Mouse (Mus musculus): ENCODE data around the gene Chsy1.

Chsy1 gene

DNA sequence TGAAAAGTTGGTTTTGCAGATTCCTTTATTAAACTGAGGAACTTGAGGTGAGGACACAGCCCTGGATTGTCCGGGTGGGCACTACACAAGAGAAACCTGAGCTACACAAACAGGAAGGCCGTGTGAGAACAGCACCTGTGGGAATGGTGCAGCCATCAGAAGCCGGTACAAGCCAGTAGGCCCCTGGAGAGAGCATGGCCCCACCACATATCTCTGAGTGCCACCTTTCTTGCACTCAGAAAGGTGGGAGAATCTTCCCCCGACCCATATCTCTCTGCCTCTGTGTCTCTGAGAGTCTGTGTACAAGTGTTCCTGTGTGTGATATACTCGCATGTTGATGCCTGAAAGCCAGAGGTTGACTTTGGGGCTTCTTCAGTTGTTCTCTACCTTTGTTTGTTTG, 29.6 kb downstream of the Chsy1 start:
- no peak for DNase-seq (ENCODE audit: extremely low spot score, low spot score)

DNA sequence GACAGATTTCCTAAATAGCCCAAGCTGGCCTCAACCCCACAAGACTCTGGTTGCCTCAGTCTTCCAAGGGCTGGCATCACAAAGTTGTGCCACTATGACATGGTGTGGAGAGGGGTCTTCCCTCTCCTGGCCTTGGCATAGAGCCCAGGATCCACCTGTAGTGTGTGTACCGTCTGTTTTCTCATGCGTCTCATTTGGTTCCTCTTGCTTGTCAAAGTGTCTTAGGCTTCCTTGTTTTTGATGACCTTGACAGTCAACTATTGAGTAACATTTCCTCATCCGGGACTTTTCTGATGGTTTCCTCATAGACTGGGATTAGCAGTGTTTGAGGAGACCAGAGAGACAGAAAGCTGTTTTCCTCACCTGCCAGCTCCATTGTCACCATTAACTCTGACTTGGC, 30.8 kb downstream of the Chsy1 start:
- DNase-seq (ENCODE audit: extremely low spot score, low spot score): no peak

DNA sequence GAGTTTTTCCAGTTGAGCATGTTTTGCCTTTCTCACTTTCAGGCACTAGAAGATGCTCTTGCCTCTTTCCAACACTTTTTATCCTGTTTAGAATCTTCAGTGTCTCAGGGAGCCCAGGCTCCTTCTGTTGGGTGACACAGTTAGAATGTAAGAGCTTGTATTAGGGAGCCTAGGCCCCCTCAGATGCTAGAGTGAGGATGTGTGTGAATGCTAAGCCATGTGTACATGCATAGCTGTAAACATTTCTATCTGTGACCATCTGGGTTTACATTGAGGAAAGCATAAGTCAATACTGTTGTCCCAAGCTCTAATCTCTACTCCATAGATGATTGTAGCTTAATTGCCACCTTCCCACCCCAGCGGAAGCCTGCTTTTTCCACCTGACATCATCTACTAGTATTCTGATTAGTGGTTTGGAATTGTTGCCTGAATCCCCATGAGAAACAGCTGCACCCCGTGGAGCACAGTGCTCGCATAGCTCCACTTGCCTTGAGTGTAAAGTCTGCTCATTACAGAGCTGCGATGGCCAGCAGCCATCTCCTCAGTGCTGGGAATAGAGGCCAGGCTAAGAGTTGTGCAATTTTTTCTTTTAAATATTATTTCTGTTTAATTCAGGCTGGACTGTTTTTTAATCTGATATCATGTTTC, 31.7 kb downstream of the Chsy1 start:
- no peak for DNase-seq (ENCODE audit: extremely low spot score, low spot score)

DNA sequence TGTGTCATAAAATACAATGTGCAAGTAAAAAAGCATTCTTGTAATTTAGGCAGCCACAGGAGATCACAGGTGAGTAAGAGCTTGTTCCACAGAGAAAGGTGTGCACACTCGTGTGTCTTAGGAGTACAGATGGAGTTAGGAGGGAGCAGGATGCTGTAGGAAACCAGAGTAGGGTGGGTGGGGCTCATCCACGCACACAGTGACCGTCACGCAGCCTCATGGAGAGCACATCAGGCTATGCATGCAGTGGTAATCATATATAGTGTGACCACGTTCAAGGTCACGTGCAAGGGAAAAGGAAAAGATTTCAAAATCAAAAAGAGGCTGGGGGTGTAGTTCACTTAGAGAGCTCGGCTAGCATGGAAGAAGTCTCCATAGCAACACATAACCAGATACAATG, 33.2 kb downstream of the Chsy1 start:
- no peak for DNase-seq (ENCODE audit: extremely low spot score, low spot score)

DNA sequence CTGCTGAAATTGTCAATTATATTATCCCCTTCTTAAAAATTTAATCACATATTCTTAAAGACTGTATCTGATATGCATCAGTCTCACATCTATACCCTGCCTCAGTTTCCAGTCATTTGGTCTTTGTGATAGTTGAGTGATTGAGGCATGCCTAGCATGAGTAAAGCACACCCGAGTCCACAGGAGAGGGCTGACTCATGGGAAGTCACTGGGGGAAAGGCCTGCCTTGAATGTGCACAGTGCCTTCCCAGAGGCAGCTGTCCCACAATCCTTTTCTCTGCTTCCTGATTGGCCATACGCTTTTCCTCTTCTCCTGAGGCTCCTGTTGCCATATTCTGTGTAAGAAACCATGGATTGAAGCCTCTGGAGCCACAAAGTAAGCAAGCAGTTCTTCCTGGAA, 35.2 kb downstream of the Chsy1 start:
- no peak for DNase-seq (ENCODE audit: extremely low spot score, low spot score)

DNA sequence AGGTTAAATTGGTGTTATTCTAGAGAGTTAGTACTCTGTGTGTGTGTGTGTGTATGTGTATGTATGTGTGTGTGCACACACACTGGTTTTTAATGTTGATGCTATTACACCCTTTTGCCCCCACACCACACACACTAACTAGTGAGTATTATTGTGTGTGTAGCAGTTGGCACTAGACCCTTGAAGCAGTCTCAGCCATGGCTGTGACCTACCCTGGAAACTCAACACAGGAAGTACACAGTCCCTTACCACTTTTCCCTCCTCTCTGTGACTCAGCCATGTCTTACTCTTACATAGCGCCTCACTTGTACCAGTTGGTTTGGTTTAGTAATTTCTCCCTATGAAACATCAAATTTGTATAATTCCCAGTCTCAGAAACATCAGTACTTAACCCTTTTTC, 37.8 kb downstream of the Chsy1 start:
- no peak for DNase-seq (ENCODE audit: extremely low spot score, low spot score)

DNA sequence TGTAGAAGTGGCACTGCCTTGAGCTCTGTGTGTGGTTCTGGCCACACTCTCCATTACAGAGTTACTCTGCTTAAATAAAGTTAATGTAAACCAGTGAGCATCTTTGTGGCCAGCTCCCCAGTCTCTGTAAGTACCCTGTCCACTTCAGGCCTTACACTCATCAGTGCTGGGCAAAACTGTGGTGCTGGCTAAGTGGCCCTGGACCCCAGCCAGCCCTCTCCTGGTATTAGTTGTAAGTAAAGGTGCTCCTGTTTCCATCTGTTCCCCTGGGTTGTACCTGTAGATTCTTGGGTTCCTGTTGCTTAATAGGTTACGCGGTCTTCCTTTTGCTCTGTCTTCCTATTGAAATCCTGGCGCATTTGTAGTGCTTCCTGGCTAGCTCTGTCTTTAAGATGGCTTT, 38.5 kb downstream of the Chsy1 start:
- no peak for DNase-seq (ENCODE audit: extremely low spot score, low spot score)

DNA sequence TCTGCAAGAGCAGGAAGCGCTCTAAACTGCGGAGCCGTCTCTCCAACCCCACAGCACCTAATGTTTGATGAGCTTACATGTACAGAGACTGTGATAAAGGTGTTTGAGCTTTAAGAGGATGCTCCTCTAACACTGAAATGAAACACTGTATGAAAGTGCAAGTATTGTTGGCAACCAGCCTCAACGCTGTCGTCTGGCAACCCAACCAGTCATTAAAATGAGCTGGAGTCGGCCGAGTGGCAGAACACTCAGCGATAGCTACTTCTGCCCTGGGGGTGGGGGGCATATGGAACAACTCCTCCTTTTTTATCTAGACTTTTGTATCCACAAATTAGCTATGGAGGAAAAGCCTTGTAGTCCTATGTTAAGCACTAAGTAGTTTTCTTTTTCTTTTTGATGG, 40.2 kb downstream of the Chsy1 start:
- no peak for DNase-seq (ENCODE audit: extremely low spot score, low spot score)

DNA sequence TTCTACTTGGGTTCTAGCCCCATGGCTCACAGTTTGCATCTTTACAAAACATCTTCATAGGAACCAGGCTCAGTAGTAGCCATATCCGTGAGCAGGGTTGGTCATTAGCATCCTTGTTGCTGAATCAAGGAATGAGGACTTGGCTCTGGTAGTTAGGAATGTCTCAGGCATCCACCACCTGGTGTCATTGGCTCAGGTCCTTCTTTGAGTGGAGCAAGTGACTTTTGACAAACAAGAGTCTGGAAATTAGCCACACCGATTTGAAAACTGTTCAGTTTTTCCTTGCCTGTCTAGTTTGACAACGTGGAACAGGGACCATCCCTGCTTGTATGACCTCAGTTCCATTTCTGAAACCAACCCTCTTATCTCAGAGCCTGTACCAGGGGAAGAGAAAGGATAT, 41.1 kb downstream of the Chsy1 start:
- no peak for DNase-seq (ENCODE audit: extremely low spot score, low spot score)

DNA sequence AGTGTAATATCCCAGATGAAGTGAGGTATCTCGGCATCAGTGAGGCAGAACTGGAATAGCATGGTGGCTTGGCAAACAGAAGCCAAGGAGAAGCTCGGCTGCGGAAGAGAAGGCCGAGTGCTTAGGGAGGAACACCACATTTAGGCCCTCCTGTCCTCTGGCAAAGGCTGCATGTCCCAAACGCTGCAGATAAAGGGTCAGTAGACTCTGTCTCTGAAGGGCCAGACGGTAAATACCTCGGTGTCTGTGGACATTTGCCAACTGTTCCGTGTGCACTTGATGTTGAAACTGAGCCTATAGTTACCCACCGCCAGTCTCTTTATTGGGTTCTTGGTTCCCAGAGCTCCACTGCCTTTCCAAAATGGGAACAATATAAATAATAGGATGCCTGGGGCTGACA, 48.1 kb downstream of the Chsy1 start:
- no peak for DNase-seq (ENCODE audit: extremely low spot score, low spot score)

DNA sequence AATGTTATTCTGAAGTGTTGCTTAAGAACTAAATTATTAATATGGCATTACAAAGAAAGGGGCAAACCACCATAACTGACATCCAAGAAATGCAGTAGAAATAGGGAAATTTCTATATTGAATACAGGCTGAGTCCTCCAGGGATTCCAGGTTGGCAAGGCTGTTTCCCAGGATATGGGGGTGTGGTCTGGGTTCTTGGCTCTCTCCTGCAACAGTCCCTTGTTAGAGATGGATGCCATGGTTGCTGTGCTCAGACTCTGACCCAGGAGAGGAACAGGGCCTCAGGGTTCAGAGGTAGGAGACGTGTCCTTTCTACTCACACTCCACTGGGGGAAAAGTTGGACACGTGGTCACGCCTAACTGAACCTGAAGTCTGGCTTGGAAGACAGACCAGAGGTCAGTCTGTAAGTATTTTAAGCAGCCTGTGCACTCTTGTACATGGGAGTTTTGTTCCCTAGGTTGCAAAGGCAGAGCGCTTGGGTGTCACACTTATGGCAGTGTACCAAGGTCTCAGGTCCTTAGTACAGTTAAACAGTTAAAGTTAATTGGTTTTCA, 48.6 kb downstream of the Chsy1 start:
- DNase-seq (ENCODE audit: extremely low spot score, low spot score): no peak

DNA sequence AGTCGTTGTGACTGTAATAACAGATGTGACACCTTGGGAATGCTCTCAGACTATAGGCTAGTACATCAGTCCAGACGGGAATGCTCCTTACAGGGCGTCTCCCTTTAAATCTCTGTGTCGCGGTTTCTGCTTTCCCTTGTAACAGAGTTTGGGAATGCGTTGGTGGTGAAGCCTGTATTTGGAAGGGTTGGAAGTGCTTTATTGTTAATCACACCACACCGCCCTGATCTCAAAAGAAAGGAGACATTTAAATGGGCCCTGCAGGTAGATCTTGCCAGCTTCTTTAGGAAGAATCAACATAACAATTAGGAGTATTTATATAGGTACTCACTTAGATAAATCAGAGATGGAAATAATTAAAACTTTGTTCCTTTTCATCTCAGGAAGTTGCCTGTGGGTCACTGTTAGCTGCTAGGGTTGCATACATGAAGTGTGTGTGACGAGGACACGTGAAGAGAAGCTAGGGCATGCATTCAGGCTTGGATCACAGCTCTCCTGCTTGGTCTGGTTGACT, 49.4 kb downstream of the Chsy1 start:
- no peak for DNase-seq (ENCODE audit: extremely low spot score, low spot score)

DNA sequence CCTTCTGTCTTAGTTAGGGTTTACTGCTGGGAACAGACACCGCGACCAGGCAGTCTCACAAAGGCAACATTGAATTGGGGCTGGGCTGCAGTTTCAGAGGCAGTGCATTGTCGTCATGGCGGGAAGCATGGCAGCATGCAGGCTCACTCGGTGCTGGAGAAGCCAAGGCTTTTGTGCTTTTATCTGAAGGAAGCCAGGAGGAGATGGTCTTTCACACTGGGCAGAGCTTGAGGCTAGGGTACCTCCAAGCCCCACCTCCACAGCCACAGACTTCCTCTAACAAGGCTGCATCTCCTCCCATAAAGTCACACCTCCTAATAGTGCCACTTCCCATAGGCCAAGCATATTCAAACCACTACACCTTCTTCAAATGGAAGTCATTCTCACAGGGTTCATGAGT, 50.6 kb downstream of the Chsy1 start:
- no peak for DNase-seq (ENCODE audit: extremely low spot score, low spot score)

DNA sequence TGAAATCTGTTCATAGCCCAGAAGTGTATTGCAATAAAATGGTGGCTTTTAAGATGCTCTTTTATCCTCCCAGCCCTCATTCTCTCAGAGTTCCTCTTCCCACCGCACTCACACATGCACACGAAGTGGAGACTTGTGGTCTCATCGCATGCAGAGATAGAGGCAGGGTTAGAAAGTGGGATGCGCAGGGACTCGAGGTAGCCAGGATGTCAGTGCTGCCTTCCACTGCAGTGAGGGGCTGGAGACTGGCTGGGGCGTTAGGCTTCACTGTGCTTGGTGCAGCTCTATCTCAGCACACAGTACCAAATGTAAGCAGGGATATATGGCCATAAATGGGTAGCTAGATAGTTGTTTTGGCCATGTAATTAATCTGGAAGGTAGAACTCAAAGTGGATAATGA, 52.5 kb downstream of the Chsy1 start:
- no peak for DNase-seq (ENCODE audit: extremely low spot score, low spot score)

DNA sequence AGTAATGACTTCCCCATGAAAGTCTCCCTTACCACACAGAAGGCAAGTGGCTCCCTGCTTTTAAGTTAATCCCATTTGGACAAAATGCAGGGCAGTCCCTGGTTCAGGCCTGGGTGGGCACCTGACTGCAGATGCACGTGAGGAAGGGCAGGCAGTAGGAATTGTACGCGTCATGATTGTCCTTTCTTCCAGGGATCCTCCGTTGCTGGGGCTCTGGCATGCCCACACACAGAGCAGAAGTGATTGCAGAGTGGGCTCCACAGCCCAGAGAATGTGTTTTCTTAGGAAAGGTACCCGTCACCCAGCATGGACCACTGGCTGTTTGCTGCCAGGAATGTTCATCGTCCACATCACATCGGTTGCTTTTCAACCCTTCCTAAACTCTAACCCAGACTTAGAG, 53.2 kb downstream of the Chsy1 start:
- no peak for DNase-seq (ENCODE audit: extremely low spot score, low spot score)

DNA sequence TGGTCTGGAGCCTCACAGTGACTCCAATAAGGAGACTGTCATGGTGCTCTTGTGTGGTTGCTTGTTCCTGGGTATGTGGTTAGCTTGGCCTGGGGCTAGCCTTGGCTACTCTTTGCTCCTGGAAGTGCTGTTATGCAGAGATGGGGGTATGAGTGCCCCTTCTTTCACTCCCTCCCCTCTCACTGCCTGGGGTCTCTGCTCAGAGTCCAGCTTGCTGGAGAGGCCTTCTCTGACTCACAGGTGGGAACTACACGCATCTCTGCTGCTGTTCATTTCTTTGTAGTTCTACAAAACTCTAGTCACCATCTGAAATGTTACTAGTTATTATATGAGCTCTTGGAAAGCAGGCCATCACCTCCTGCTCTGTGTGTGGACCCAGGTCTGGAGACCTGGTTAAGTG, 53.7 kb downstream of the Chsy1 start:
- DNase-seq (ENCODE audit: extremely low spot score, low spot score): no peak

DNA sequence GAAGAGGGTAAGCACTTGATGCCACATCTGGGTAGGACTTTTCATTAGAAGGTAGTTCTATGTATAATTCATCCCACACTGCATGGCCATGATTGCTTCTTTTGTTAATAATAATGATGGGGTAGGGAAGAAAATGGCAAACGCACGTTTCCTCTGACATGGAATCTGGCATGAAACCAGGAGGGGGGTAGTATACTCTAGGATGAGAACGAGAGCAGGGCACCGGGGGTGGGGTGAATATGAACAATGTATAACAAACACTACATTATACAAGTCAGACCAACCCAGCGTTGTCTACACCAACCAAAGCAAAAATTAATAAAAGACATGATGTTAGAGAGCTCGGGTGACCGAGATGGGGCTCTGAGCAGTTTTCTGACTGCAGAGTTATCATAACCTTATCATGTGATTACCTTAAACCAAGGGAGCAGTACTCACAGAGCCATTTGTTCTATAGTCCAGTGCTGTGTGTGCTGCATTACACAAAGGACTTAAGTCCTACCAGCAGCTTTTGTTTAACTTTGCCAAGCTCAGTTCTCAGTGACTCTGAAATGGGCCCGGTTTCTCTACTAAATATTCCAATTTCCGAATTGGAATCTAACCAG, 55.2 kb downstream of the Chsy1 start:
- no peak for DNase-seq (ENCODE audit: extremely low spot score, low spot score)

DNA sequence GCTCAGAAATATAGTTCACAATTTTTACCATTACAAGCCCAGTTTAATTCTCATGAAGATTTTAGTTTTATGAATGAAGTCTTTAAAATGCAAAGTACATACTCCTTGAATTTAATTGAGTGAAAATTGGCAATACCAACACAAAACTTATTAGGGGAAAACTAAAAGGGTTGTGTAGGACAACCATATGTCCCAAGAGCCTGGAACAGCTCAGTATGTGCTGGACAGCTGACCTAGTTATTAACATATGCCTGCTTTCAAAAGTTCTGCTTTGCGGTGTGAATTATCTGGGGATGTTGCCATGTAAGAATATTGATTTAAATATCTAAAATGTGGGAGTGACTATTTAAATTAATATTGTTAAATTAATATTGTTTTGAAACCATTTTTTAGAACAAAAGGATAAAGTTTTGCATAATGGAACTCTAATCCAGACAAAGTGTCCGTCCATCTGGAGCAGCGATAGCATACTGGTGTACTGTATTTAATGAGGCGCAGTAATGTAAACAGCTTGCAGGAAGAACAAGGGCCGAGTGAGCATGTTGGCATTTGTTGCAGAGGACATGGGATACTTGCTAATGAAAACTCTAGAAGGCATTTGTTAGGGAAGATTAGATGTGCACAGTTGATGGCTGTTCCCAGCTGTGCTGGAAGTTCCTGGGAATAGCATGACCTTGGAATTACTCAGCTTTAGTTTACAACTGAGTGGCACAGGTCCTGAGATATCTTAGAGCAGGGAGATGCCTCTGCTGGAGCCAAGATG, 55.9 kb downstream of the Chsy1 start:
- no peak for DNase-seq (ENCODE audit: extremely low spot score, low spot score)

DNA sequence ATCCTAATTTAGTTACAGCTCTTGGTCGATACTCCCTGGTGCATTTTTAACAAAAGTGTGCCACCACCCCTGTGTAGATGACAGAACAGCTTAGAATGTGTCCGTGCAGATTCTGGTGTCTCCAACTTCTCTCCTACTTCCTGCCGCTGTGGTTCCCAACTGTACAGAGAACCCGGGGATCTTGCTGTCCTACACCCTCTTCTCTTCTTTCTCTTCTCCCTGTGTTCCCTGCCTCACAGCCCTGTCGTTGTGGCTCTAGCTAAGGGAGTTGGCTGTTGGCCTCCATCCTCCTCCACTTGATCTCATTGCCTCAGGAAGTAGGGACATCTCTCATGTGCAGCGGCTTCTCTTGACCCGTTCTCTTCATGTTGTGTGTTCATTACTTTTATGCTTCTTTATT, 59.6 kb downstream of the Chsy1 start:
- DNase-seq (ENCODE audit: extremely low spot score, low spot score): no peak

DNA sequence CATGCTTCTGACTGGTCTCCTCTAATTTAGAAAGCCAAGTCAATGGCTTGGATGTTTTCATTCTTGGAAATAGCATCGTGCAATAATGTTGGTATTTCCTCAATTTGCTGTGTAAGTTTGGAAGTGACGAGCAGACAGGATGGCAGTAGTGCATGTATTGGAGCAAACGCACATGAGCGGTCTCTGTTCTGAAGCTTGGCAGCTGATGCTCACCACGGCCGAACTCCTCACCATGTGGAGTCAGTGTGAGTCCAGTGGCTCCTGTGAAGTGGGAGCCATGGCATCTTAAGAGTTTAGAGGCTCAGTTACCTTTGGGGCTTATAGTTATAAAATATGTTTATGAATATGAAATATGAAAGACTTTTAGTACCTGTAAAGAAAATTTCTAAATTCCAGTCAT, 60.2 kb downstream of the Chsy1 start:
- DNase-seq (ENCODE audit: extremely low spot score, low spot score): no peak

DNA sequence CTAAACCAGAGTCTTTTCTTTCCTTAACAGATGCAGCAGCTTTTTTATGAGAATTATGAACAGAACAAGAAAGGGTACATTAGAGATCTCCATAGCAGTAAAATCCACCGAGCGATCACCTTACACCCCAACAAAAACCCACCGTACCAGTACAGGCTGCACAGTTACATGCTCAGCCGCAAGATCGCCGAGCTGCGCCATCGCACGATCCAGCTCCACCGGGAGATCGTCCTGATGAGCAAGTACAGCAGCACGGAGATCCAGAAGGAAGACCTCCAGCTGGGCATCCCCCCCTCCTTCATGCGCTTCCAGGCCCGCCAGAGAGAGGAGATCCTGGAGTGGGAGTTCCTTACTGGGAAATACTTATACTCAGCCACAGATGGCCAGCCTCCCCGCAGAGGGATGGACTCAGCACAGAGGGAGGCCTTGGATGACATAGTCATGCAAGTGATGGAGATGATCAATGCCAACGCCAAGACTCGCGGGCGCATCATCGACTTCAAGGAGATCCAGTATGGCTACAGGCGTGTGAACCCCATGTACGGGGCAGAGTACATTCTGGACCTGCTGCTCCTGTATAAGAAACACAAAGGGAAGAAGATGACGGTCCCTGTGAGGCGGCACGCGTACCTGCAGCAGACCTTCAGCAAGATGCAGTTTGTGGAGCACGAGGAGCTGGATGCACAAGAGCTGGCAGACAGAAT, 61.6 kb downstream of the Chsy1 start:
- DNase-seq (ENCODE audit: extremely low spot score, low spot score): no peak

DNA sequence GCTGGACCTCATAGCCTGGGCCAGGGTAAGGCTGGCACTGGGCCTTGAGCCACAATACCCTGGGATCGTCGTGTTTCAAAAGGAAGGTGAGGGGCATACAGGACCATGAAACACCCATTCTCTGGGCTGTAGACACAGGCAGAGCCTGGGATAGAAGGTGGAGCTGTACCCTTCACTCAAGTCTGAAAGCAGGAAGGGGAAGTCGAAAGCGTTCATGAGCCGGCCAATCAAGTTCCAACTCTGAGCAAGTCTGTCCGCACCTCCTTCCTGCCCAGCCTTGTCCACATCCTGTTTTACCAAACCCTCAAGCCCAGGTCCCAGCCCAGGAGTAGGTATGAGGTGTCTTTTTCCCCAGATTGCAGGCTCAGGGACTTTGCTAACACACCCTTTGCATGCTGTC, 66.4 kb downstream of the Chsy1 start:
- DNase-seq (ENCODE audit: extremely low spot score, low spot score): no peak
